Mouse (Mus musculus): ENCODE measurements around the gene Olfr286.

DNA sequence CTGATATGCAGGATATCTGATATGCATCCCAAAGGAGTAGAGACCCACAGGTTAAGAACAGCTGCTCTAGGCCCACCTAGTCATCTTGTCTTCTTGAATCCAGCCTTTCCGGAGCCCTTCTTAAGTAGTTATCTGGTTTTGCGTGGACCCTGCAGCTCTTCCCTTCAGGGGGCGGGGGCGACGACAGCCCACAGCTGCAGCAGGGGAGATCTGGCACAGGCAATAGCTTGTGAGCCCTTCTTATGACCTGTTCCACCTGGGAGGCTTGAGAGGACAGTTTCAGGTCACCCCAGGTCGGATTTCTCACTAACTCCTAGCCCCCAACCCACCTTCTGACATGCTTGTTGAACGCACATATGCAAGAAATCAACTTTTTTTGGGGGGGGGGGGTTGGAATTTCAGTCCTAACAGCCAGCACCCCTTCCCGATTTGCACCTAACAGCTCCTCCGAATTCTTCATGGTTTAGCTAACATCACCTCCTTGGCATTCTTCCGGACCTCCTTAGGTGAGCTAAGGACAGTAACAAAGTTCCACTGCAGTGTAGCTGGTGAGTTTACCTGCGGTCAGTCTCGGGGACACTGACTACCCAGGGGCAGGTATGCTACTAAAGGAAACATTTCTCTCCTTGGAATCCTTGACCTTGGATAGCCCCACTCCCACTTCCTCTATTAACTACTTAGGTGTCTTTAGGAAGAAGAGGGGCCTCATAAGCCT is 52.2 kb downstream of the Olfr286 start:
- no peak for TF ChIP-seq POLR2A (IDR thresholded peaks at IDR 0.05; ENCODE audit: low read depth, low read length)
- TF ChIP-seq CTCF (IDR thresholded peaks at IDR 0.05; ENCODE audit: borderline replicate concordance, insufficient read depth, low read length) = no peak
